Mouse (Mus musculus) cerebellum, postnatal 36 days (tissue): ENCODE measurements at regions not wholly inside any gene's neighbourhood (a gene's known extent, or its start where the extent isn't known, plus 50 kb on each side); places are given as distances from the start of the nearest gene placed in this dataset.
A peak's percentile ranks its signal among the peaks of the same experiment; 100 is the strongest.

ENCODE experiments used
- DNase-seq, 2 experiments: peaks; one replicate each; pipeline ENCODE4 v3.0.0; 2021 to 2022; ENCODE audit warnings: mixed read lengths in 2 of 2

- no peak for DNase-seq
These were observed 52.0 kb upstream of the Snrk start for GRCm38 (mm10) chr9:122064937-122065673.

- DNase-seq, result peak; percentile 85 to 87
These were observed 59.1 kb upstream of the Pomgnt2 start for GRCm38 (mm10) chr9:122055820-122056550.

GRCm38 (mm10) chr9:122051716-122052115 lies 54.8 kb upstream of the Pomgnt2 start:
- DNase-seq, result peak; percentile 63 to 67

GRCm38 (mm10) chr9:122051096-122051495 lies 54.2 kb upstream of the Pomgnt2 start:
- no peak for DNase-seq

GRCm38 (mm10) chr9:122048999-122049398 lies 52.1 kb upstream of the Pomgnt2 start:
- no peak for DNase-seq

GRCm38 (mm10) chr9:122047962-122048625 lies 51.2 kb upstream of the Pomgnt2 start:
- DNase-seq, result peak; percentile 49 to 56
